Mouse (Mus musculus) embryonic fibroblast, embryonic 13.5 days (primary cell): ENCODE results near the gene Birc5.

ENCODE experiments used
- CTCF ChIP-seq: IDR thresholded peaks from 2 replicates; pipeline ENCODE4 v1.5.1; 2011; ENCODE audit warnings: mild to moderate bottlenecking, control low read depth, low read length, moderate library complexity, borderline replicate concordance; ENCODE audit not compliant: insufficient read depth
- POLR2A ChIP-seq: IDR thresholded peaks from 2 replicates; pipeline ENCODE4 v1.6.1; 2011; ENCODE audit warnings: low read depth, mild to moderate bottlenecking, control low read depth, low read length, moderate library complexity

DNA sequence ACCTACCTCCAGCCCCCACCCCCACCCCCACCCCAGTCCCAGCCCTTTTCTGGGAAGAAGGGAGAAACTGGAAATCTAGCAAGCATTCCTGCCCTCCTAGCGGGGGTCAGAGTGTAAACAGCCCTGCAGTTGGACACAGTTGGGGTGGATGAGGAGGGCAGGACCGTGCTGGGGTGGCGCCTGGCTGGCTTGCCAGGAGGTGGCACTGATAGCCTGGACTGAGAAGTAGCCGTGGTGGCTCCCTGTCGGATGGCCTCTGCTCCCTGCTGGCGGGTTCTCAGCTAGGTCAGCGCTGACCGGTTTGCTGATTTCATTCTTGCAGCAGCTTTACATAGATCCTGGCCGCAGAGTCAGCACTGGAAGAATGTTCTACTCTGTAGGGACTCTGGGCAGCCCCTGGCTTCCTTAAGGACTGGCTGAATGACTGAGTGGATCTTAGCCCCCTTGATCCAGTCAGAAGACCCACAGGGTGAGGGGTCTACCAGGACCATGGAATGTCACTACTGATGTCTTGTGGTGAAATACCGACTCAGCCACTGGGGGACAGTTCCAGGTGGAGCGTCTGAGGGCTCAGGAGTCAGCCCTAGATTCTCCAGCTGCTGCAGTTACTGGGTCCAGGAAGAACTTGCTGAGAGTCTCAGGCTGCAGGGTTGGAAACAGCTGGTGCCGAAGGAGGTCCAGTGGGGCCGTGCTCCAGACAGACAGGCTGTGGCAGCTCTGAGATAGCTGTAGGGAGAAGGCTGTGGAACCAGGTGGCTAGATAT lies 41.6 kb downstream of the Birc5 start:
- TF ChIP-seq POLR2A (no peak), CTCF (peak; percentile 55; the same call in 1 of the 2 replicates)
